Mouse (Mus musculus) frontal cortex, adult (tissue): ENCODE measurements around the gene Aldh3a1.
A peak's percentile ranks its signal among the peaks of the same experiment; 100 is the strongest.

Experiments
- ATAC-seq: cut with Nextera tagmentation; 2 replicates; pipeline ENCODE4 v1.9.2; 2017; ENCODE audit warnings: mild to moderate bottlenecking, moderate library complexity, mixed read lengths; ENCODE audit not compliant: low TSS enrichment

Aldh3a1 gene

DNA sequence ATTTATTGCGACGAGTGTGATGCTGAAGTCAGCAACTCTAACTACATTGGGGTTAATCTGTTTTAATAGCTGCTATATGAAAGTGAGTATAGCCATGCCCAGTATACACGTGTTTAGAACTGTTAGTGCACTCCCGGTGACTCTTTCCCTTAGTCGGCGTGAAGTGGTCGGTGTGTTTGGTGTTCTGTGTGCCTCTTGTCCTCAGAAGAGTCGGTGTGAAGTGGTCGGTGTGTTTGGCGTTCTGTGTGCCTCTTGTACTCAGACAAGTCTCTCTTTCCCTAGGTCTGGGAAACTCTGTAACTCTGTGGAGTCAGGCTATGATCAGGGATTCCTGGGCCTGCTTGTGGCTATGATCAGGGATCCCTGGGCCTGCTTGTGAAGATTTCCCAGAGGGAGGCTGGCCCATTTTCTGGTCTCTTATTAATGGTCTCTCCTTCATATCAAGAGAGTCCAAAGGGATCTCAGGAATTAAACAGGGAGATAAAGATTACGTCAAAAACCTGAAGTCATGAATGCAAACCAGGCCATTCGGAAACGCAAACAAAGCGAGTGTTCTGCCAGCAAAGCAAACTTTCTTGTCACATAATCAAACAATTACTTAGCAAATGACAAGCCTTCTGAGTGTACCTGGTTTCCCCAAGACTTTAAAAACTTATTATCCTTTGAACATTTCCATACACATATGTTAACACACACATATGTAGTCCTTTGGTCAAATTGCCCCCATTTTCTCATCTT is 10.6 kb upstream of the Aldh3a1 start:
- no peak for ATAC-seq

DNA sequence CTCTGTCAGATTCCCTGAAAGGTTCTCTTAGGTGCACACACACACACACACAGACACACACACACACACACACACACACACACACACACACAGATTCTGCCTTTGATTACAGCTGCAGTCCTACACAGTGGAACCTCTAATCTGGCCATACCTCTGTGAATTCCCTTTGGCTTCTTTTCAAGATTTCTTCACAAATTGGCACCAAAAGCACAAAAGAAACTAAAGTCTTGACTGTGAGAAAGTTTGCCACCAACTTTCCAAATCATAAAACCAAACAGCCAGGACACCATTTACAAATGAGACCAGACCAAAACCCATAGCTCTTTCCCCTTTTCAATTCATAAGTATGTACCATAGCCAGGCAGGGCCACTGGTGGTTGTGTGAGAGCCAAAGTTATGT is 9.4 kb upstream of the Aldh3a1 start:
- no peak for ATAC-seq

DNA sequence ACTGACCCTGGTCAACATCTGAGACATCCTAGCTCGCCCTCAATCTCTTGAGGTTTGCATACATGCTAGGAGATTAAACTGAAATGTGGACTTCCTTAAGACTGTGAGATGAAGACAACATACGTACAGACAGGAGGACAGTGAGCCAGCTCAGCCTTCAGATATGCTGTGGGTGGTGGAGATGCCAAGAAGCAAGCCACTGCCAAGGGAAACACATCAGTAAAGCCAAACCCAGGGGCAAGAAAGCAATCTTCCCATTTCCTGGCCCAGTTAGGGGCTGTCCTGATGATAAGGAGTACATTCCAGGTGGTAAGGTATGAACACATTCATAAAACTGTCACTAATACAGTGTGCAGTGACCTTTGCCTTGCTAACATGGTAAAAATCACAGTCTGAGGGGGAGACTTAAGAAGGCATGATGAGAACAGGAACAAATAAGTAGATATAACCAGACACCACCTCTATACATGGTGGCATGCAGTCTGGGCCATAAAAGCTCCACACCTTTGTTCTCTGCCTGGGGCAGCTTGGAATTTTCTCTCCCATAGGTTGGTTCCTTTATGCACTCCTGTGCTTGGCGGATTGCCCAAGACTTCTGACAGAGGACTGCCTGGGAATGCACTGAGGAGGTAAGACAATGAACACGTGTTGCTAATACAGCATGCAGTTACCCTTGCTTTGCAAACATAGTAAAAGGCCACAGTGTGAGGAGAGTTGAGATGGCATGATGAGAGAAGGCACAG is 7.5 kb upstream of the Aldh3a1 start:
- ATAC-seq, result no peak

DNA sequence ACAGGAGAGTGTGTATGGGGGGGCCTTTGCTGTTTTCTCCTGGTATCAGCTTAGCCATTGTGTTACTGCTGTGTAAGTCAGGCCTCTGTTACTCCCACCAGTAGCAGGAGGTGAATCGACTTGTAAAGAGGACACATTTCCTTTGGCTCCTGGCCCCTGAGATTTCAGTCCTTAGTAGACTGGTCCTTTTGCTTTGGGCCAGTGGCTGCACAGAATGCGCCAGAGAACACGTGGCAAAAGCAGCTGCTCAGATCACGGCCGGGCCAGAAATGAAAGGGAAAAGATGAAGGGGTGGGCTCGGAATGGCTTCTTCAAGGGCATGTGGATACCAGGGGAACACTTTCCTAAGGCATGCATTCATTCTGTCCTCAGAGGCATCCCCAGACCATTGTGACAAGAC is 5.2 kb upstream of the Aldh3a1 start:
- ATAC-seq, result no peak

DNA sequence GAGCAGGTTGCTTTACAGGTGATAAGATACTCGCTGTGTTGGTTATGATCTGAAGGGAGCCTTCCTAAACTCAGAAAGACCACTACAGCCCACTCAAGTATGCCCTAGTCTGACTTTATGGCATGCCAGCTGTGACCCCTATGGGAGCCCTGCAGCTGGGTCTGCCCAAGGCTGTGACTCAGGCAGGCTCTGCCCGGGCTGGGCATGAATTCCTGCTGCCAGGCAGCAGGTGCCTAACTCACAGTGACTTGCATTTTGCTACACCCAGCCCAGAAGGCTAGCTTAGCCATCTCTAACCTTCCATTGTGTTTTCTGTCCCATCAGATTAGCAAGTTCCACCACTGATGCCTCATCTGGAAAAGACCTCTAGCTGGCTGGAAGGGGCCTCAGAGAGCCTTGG is 4.5 kb upstream of the Aldh3a1 start:
- ATAC-seq, result no peak

DNA sequence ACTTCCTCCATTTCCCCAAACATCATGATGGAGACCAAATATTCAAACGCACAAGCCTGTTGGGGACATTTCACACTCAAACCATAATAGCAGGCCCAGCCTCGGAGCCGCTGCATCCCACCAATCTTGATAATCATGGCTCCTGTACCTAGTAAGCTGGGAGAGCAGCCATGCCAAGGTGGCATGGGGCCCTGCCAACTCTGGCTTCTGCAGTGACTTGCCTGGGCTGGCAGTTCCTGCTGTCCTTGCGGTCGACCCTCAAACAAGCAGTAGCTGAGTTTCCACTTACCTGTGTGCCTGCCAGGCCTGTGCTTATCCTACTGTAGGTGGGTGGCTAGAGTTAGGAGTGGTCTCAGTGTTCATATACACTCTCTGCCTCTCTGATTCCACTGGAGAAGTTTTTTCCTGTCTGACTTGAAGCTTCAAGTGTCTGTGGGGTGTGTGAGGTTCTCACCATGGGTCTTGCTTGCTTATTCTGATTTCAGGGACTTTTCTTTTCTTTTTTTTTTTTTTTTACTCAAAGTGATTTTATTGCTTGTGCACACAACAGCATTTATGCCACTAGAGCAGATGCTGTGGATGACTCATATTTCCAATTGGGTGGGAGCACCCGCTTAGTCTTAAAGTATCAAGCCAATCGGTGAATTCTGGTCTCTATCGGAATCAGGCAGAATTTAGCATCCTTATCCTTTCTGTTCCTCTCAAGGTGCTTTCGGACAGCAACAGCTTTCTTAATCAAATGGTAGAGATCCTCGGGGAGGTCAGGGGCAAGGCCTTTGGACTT is 2.0 kb upstream of the Aldh3a1 start:
- no peak for ATAC-seq

DNA sequence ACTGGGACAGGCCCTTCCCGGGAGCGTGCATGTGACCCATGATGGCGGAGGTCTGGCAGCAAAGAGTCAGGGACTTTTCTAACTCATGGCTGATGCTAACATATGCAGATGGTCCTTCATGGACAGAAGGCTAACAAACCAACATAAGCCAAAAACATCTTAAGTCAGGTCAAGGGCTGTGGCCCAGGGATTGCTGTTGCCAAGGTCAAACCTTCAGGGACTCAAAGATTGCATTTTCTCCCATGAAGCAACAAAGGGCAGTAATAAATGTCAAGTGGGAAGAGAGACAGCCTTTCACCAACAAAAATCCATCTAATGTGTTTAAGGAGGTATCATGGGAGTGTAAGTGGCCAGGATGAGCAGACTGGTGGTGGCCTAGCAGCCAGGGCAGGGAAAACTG is 1.2 kb upstream of the Aldh3a1 start:
- no peak for ATAC-seq

DNA sequence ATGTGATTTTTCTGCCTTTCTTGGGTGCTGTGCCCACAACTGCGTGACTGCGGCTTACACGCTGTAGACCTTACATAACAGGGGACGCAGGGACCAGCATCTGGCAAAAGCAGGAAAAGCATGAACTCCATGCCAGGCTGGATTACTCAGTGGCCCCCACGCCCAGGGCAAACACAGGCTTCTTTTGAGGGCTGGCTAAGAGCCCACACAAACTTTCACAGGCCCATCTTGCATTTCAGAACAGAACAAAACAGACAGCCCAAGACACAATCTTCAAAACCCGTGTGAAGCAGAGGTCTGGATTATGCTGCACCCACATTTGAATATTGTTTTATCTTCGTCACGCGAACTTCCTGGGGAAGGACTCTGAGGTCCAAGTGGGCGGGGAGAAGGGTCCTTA is 979 bp downstream of the Aldh3a1 start:
- no peak for ATAC-seq

DNA sequence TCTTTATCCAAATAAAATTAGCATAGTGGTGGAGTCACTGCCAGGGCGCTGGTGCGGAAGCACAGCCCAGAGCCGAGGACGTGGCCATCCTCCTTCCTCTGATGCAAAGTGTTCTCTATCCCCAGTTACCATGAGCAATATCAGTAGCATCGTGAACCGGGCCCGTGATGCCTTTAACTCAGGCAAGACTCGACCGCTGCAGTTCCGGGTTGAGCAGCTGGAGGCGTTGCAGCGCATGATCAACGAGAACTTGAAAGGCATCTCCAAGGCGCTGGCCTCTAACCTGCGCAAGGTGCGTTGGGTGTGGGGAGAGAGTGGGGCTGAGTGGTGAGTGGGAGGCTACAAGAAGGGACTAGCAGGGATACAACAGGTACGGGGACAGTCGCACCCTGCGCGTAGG is 4.8 kb downstream of the Aldh3a1 start:
- 0 out of 2 replicates have a peak, but pooled peaks have one; percentile 31 for ATAC-seq

DNA sequence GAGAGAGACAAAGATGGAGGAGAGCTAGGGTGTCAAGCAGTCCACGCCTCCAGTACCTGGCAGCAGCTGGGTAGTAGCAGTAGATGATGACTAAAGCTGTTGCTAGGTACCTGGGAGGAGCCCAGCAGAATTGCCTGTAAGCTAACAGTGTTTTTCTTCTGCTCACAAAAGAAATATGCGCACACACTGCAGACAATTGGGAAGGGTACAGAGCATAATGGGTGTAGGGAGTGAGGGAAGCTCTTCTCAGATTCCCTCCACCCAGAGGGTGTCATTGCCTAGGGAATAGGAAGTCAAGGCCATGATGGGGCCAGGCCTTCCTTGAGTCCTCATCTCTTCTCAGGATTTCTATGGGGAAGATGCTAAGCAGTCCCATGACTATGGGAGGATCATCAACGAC is 8.6 kb downstream of the Aldh3a1 start:
- ATAC-seq, result no peak

DNA sequence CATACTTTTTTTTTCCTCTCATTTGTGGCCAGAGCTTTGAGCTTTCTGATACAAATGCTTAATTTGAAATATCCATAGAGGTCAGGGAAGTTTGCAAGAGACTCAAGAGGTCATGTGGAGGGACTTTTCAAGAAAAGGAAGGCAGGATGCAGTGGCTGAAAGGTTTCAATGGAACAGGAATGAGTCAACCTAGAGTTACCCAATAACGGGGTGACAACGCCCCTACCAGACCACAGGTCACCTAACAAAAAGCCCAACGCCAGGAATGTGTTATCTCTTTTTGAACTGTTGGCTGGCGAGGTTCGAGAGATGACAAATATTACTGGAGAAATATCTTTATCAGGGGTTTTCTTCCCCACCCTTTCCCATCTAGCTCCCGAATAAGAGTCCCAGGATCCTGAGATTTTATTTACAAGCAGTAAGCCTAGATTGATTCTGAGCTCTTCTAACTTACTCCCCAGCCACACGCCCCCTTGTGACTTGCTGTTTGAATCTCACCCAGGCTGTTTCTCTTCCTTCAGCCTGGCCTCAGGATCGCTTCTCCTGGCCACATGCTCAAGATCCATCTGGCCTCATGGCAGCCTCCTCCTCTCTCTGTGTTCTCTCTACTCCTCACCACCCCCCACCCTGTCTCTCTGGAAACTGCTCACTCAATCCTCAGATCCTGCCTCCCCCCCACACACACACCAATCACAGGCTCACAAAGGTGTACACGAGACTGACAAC is 13.0 kb downstream of the Aldh3a1 start:
- ATAC-seq, result peak; percentile 41; the same call in 1 of the 2 replicates

DNA sequence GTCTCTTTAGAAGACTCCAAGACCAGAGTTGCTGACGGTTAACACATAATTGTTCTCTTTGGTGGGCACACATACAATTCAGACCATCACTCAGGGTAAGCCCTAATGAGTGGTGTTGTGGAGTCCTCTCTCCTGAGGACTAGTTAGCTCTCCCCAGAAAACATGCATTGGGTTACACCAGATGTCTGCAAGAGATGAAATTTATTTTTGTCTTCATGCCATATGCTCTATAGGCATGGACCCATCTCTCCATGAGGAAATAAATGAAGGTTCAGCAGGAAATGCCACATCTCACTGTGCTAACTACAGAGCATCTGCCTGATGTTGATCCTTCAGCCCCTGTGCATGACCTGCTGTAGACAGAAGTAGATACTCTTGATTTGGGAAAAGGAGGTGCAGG is 14.7 kb downstream of the Aldh3a1 start:
- peak; percentile 64; the same call in 1 of the 2 replicates for ATAC-seq

DNA sequence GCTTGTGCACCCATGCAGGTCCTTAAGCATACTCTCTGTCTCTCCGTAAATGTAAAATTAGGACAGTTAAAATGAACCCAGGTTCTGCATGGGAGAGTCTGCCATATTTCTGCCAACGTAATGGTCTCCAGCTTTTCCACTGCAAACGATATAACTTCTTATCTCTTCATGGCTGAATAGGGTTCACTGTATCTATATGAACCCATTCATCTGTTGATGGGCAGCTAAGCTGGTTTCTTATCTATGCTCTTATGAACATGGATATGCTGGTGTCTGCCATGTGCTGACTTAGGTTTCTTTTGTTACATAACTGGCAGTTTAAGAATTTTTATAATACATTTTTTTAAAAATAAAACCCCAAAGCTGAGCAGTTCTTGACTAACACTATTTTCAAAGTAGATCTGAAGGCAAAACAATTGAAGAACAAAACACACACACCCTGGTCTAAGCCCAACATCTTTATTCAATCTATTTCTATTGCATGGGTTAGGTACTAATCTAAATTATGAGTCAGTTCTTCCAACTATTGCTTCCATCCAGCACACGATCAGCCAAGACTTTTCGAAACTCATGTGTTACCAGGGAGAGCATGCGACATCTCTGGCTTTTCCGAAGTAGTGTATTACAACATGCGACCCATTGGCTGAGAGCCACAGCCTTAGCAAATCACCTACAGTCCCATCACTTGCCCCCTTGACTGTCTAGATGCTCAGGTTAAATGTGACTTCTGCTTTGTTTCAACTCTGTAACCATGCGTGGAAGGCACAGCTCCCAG is 15.8 kb downstream of the Aldh3a1 start:
- no peak for ATAC-seq

DNA sequence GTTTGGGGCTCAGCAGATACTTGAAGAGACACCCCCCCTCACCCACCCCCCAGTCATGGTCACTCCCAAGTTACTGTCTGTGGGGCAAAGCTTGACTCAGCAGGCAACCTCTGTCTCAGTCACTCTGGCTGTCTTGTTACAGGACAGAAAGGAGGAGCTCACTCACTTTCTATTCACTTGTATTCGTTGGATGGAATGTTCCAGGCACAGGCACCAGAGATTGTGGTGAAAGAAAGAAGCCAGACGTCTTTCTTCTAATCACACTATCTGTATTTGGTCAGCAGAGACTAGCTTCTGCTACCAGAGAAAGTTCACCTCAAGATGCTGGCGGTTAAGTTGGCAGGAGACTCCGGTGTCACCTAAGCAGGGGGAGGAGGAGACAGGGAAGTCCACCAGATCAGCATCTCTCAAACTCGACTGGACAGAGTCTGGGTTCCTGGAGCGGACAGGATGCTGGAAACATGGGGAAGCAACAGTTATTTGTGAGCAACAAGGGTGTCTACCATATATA is 17.0 kb downstream of the Aldh3a1 start:
- no peak for ATAC-seq

DNA sequence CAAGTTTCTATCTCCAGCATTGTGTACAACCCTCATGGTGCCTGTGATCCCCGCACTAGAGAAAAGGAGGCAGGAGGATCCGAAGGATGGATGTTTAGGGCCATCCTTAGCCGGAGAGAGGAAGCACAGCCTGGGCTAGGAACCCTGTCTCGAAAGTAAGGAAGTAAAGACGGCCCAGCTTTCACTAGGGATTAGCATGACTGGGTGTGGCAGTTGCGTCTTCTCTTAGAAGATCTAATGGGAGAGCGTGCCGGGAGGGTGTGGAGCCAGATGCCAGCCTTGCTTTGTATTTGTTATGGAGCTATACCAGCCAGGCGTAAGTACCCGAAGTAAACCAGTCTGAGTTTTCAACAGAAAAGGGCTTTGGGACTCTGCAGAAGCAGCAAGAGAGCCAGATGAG is 17.6 kb downstream of the Aldh3a1 start:
- ATAC-seq, result no peak

DNA sequence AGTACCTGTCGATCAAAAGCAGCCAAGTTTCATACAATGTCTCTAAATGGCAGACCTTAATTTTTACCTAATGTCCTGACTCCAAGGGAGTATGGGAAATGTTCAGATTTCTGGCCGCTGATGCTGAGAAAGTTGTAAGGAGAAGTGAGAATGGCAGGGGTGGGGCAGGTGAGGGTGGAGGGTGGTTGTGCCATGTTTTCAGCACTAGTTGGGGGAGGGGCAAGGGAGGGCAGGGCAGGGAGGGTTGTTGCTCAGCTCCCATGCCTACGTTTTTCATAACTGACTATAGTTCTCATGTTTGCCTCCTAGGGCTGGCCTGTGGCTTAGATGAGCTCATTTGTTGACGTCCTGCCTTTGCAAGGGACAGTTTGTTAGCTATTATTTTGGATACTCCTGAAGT is 18.2 kb downstream of the Aldh3a1 start:
- ATAC-seq, result no peak

DNA sequence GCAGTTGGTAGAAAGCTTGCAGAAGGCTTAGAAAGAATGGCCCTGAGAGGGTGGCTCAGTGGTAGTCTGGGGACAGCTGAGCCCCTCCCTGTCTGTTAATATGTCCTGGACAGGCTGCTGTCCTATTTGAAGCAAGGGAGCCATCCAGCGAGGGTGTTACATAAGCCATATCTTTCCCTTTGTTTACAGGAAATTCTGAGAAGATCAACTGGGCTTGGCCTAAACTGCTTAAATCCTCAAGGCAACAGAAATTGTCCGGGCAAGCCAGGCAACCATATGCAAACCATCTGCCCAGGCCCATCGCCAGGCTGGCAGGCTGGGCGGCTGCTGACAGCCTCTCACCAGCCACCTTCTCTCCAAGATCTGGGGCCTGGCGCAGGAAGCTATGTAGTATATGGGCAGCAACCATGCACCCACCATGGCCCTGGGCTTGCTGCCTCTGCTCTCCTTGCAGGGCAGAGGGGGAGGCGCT is 18.6 kb downstream of the Aldh3a1 start:
- ATAC-seq, result peak; percentile 80

DNA sequence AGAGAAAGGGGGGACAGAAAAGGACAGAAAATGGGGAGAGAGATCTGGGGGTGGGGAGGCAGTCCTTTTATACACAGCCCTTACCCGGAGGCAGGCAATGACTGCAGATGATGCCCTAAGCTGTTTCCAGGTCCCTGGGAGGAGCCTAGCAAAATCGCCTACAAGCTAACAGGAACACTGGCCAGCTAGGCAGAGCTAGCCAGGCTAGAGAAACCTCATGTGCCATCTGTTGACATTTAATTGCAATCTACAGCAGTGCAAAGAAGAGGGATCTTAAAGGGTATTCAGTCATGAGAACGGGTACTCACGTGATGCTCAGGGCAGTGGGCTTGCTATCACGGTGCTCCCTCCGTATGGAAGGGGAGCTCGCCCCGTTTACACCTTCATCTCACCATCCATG is 20.5 kb downstream of the Aldh3a1 start:
- no peak for ATAC-seq

DNA sequence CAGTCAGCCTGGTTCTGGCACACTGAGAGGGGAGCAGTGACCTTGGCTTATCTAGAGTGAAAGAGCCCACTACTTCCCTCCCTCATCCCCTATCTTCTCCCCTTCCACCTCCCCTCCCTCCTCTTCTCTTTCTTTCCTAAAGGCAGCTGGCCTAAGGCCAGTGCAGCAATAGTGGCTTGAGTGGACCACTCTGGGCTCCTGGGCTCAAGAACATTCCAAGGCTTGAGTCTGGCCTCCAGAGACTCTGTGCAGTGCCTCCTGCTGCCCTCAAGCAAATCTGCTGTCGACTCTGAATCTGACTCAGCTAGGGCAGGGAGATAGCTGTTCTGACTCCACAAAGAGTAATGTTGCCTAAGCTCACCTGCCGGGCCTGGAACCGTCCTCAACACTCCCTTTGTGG is 21.1 kb downstream of the Aldh3a1 start:
- no peak for ATAC-seq

DNA sequence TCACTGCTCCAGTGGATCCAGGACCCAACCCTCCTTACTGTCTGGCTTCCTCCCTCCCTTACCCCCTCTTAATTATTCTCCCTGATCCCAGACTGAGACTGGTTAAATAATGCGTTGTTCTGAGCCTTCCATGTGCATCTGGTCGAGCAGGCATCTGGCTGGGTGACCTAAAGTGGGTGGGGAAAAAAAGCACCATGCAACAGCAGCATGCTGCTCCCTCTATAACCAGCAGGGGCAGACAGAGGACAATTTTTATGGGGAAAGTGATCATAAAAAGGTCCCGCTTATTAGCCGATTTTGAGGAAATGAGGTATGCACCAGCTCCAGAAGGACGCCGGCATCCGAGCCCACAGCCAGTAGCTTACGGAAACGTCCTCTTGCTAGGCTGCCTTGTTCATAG is 24.0 kb downstream of the Aldh3a1 start:
- peak; percentile 62; the same call in 1 of the 2 replicates for ATAC-seq

DNA sequence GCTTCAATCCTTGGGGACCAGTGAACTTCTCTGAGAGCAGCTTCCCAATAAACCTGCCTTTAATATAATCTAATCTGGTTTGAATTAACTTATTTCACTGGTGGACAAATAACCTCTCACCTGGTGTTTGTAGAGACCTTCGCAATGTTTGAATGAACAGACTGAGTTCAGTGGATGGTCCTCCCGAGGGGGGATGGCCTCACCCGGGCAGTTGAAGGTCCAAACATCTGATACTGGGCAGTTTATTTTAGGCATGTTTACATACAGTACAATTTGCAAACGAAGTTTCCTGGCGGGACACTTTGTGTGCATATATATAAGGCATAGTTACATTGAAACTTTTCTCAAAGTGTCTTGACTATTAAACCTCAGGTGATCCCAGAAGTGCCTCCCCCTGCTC is 26.8 kb downstream of the Aldh3a1 start:
- no peak for ATAC-seq
